Mouse (Mus musculus) hindbrain, embryonic 16.5 days (tissue): ENCODE data around the gene Ms4a1. TPM values are rescaled to one million over a fixed set of nuclear protein-coding genes. Genes with fewer than 3 reads are reported as not detected.
A peak's percentile ranks its signal among the peaks of the same experiment; 100 is the strongest.
"Not testable (repeated sequence)": the region's sequence is repeated elsewhere in the genome, so short reads cannot be mapped to it uniquely, and the experiment has no call there.

Experiments
- ATAC-seq: fragments of 200-750 bp; cut with Nextera tagmentation; 2 replicates; pipeline ENCODE4 v1.8.0; 2017; ENCODE audit warnings: moderate TSS enrichment, moderate library complexity
- H3K27ac ChIP-seq: fragments of 300-500 bp; sonication (generic); 2 replicates; pipeline ENCODE4 v1.5.1; 2014; ENCODE audit warnings: low read depth, mild to moderate bottlenecking, control low read depth, low read length, moderate library complexity
- H3K27me3 ChIP-seq: fragments of 300-500 bp; sonication (generic); replicated peaks from 2 replicates; pipeline ENCODE4 v1.6.1; 2014; ENCODE audit warnings: low read length; ENCODE audit not compliant: control insufficient read depth, insufficient read depth
- H3K36me3 ChIP-seq: fragments of 300-500 bp; sonication (generic); 2 replicates; pipeline ENCODE4 v1.6.1; 2014; ENCODE audit warnings: mild to moderate bottlenecking, low read length, moderate library complexity, mixed read lengths; ENCODE audit not compliant: control insufficient read depth, insufficient read depth
- H3K4me1 ChIP-seq: fragments of 300-500 bp; sonication (generic); 2 replicates; pipeline ENCODE4 v1.6.1; 2014; ENCODE audit warnings: low read depth, low read length; ENCODE audit not compliant: control insufficient read depth, insufficient read depth
- H3K4me2 ChIP-seq: fragments of 300-500 bp; sonication (generic); 2 replicates; pipeline ENCODE4 v1.6.1; 2014; ENCODE audit warnings: mild to moderate bottlenecking, low read length, control low read depth, moderate library complexity
- H3K4me3 ChIP-seq: fragments of 300-500 bp; sonication (generic); 2 replicates; pipeline ENCODE4 v1.5.1; 2014; ENCODE audit warnings: mild to moderate bottlenecking, low read length, control low read depth, moderate library complexity
- H3K9ac ChIP-seq: fragments of 300-500 bp; sonication (generic); 2 replicates; pipeline ENCODE4 v1.6.1; 2014; ENCODE audit warnings: low read depth, mild to moderate bottlenecking, control low read depth, low read length, moderate library complexity
- H3K9me3 ChIP-seq: fragments of 300-500 bp; sonication (generic); 2 replicates; pipeline ENCODE4 v1.6.1; 2014; ENCODE audit warnings: mild to moderate bottlenecking, low read length, moderate library complexity; ENCODE audit not compliant: control insufficient read depth
- WGBS: fragments of 180-500 bp; shearing (Covaris S2); extraction: QIAGEN DNeasy Blood & Tissue Kit; methylation state at CpG from one replicate; pipeline ENCODE4 v1.1.7; 2014; 5-methylcytosine and 5-hydroxymethylcytosine counted together
- polyA plus RNA-seq: library from polyadenylated mRNA; unstranded; fragments of >200 nt; fragmentation: Nextera tagmentation; extraction: Ambion mirVana; gene quantifications from 2 replicates; pipeline ENCODE4 v1.2.1, GENCODE M21; 2015

The Ms4a1 gene
- polyA plus RNA-seq, 1 experiment from 2014 or later, result not detected

- H3K9ac ChIP-seq, result no peak overlapping the region
- H3K4me3 ChIP-seq, result no peak overlapping the region
- no peaks in the 10 kb centered on the region for H3K27me3 ChIP-seq
- WGBS, result 60% methylated on average over 5 of the region's 5 CpGs
- H3K4me2 ChIP-seq, result no peak overlapping the region
- no peaks in the 10 kb centered on the region for H3K9me3 ChIP-seq
- no peak for ATAC-seq
- H3K36me3 ChIP-seq, result no peaks in the 10 kb centered on the region
- H3K4me1 ChIP-seq, result no peaks in the 10 kb centered on the region
- H3K27ac ChIP-seq, result no peak overlapping the region
Measured at GRCm38 (mm10) chr19:11276431-11276830, 10.4 kb upstream of the Ms4a1 start.

- no peaks in the 10 kb centered on the region for H3K36me3 ChIP-seq
- H3K4me1 ChIP-seq, result no peaks in the 10 kb centered on the region
- WGBS, result 88% methylated on average over 4 of the region's 4 CpGs
- H3K27me3 ChIP-seq, result no peaks in the 10 kb centered on the region
- H3K9ac ChIP-seq, result no peak overlapping the region
- no peak for ATAC-seq
- H3K4me2 ChIP-seq, result no peak overlapping the region
- H3K9me3 ChIP-seq, result no peaks in the 10 kb centered on the region
- no peak overlapping the region for H3K27ac ChIP-seq
- no peak overlapping the region for H3K4me3 ChIP-seq
Measured at GRCm38 (mm10) chr19:11266956-11267355, 915 bp upstream of the Ms4a1 start.

- no peak for ATAC-seq
- Histone ChIP-seq H3K27ac (no peak overlapping the region), H3K4me1 (no peaks in the 10 kb centered on the region), H3K27me3 (no peaks in the 10 kb centered on the region), H3K36me3 (no peaks in the 10 kb centered on the region), H3K9me3 (no peaks in the 10 kb centered on the region), H3K9ac (no peak overlapping the region), H3K4me3 (no peak overlapping the region), H3K4me2 (no peak overlapping the region)
- 89% methylated on average over 9 of the region's 9 CpGs for WGBS
Measured at GRCm38 (mm10) chr19:11264602-11265185, 1.3 kb downstream of the Ms4a1 start.

- Histone ChIP-seq H3K4me3 (no peak overlapping the region), H3K4me2 (no peak overlapping the region), H3K9me3 (no peaks in the 10 kb centered on the region), H3K36me3 (no peaks in the 10 kb centered on the region), H3K9ac (no peak overlapping the region), H3K4me1 (no peaks in the 10 kb centered on the region), H3K27me3 (no peaks in the 10 kb centered on the region), H3K27ac (no peak overlapping the region)
- WGBS, result 91% methylated on average over 3 of the region's 3 CpGs
- ATAC-seq, result no peak
Measured at GRCm38 (mm10) chr19:11263549-11263948, 2.5 kb downstream of the Ms4a1 start.

- H3K9me3 ChIP-seq, H3K36me3 ChIP-seq, H3K27ac ChIP-seq, H3K4me2 ChIP-seq, H3K9ac ChIP-seq, H3K4me1 ChIP-seq, H3K4me3 ChIP-seq, H3K27me3 ChIP-seq, ATAC-seq: not testable (repeated sequence)
- WGBS, result 71% methylated on average over 4 of the region's 4 CpGs
Measured at GRCm38 (mm10) chr19:11262932-11263331, 3.1 kb downstream of the Ms4a1 start.

- H3K4me2 ChIP-seq, result no peak overlapping the region
- H3K4me1 ChIP-seq, result no peaks in the 10 kb centered on the region
- no peaks in the 10 kb centered on the region for H3K9me3 ChIP-seq
Measured at GRCm38 (mm10) chr19:11261522-11261921, 4.5 kb downstream of the Ms4a1 start.

GRCm38 (mm10) chr19:11244230-11244629, 21.8 kb downstream of the Ms4a1 start:
- ATAC-seq, result no peak
- Histone ChIP-seq H3K4me2 (no peak overlapping the region), H3K9me3 (no peaks in the 10 kb centered on the region), H3K4me3 (no peak overlapping the region), H3K4me1 (no peaks in the 10 kb centered on the region), H3K27me3 (no peaks in the 10 kb centered on the region), H3K9ac (no peak overlapping the region), H3K36me3 (no peaks in the 10 kb centered on the region), H3K27ac (no peak overlapping the region)

More at GRCm38 (mm10) chr19:11261522-11261921, 4.5 kb downstream of the Ms4a1 start:
- H3K27ac ChIP-seq, result no peak overlapping the region
- no peaks in the 10 kb centered on the region for H3K27me3 ChIP-seq
- H3K4me3 ChIP-seq, result no peak overlapping the region
- H3K36me3 ChIP-seq, result no peaks in the 10 kb centered on the region
- WGBS, result 92% methylated on average over 2 of the region's 2 CpGs
- no peak overlapping the region for H3K9ac ChIP-seq
- no peak for ATAC-seq

- H3K9me3 ChIP-seq, result no peaks in the 10 kb centered on the region
Measured at GRCm38 (mm10) chr19:11242560-11242959, 23.5 kb downstream of the Ms4a1 start.

GRCm38 (mm10) chr19:11235820-11236219, 30.2 kb downstream of the Ms4a1 start:
- H3K27ac ChIP-seq, result no peak overlapping the region
- H3K9ac ChIP-seq, result no peak overlapping the region
- no peak overlapping the region for H3K4me2 ChIP-seq
- no peak for ATAC-seq
- no peaks in the 10 kb centered on the region for H3K9me3 ChIP-seq
- no peaks in the 10 kb centered on the region for H3K36me3 ChIP-seq
- H3K4me3 ChIP-seq, result no peak overlapping the region
- no peaks in the 10 kb centered on the region for H3K27me3 ChIP-seq
- H3K4me1 ChIP-seq, result no peaks in the 10 kb centered on the region

More at GRCm38 (mm10) chr19:11242560-11242959, 23.5 kb downstream of the Ms4a1 start:
- no peak overlapping the region for H3K4me2 ChIP-seq
- ATAC-seq, result peak; percentile 93
- no peak overlapping the region for H3K4me3 ChIP-seq
- H3K36me3 ChIP-seq, result no peaks in the 10 kb centered on the region
- no peaks in the 10 kb centered on the region for H3K4me1 ChIP-seq
- no peak overlapping the region for H3K9ac ChIP-seq
- 59% methylated on average over 5 of the region's 5 CpGs for WGBS
- no peaks in the 10 kb centered on the region for H3K27me3 ChIP-seq
- no peak overlapping the region for H3K27ac ChIP-seq
